Mouse (Mus musculus): ENCODE measurements at regions not wholly inside any gene's neighbourhood (a gene's known extent, or its start where the extent isn't known, plus 50 kb on each side); places are given as distances from the start of the nearest gene placed in this dataset.
"Not testable (repeated sequence)": the region's sequence is repeated elsewhere in the genome, so short reads cannot be mapped to it uniquely, and the experiment has no call there.

DNA sequence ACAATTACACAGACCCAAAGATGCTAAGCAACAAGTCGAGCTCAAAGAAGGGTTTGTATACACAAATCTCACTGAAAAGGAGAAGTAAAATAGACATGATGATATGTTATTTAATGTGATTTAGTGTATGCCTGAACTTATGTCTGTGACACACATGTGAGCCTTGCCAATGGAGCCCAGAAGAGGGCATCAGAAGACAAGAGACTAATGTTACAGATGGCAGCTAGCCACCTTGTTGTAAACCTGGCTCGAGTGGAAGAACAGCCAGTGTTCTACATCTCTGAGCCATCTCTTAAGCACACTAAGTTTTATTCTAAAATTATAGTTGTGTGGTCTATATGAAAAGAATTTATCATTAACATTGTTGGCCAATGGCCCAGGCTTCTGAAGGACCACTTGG lies 943.7 kb upstream of the Prmt6 start:
- no peak for ATAC-seq (replicated peaks; ENCODE audit: poor library complexity)

DNA sequence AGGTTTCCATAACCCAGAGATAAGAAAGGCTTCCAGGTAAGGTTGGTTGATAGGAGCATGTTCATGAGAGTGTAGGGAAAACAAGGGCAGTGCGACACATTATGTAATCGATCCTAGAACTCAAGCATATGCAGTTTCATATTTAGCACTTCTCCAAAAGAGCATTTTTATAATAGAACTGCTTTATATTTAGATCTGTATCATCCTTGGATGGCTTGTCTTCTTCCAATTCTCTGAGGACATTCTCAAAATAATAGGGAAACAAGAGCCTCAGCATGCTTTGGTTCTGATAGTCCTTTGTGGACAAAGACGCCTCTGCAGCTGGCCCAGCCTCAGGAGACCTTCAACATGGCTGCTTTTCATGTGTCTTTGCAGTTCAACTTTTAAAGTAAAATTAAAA lies 915.9 kb upstream of the Prmt6 start:
- ATAC-seq (replicated peaks; ENCODE audit: poor library complexity): no peak

DNA sequence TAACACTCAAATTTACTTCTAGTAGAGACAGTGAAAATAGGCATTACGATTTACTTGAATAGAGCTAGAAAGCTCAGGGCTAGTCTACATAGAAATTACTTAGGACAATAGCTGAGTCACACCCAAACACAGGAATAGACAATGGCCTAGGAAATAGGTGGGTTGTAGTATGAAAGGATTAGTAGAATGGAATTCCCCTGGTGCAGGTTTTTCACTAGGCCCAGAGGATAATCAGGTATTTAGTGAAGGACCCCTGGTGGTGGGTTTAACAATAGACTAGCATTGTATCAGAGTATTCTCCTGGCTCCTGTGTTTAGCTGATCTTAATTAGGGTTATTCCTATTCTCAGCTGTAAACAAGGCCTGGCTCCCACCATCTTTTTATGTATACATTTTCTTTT lies 890.4 kb upstream of the Prmt6 start:
- not testable (repeated sequence) for ATAC-seq (replicated peaks; ENCODE audit: poor library complexity)

- ATAC-seq (replicated peaks; ENCODE audit: poor library complexity): no peak
Observed at GRCm38 (mm10) chr3:111108982-111109381, 858.2 kb upstream of the Prmt6 start.

- no peak for ATAC-seq (replicated peaks; ENCODE audit: poor library complexity)
Observed at GRCm38 (mm10) chr3:111102646-111103045, 851.8 kb upstream of the Prmt6 start.

- ATAC-seq (replicated peaks; ENCODE audit: poor library complexity): no peak
Observed at GRCm38 (mm10) chr3:111074311-111074710, 823.5 kb upstream of the Prmt6 start.

DNA sequence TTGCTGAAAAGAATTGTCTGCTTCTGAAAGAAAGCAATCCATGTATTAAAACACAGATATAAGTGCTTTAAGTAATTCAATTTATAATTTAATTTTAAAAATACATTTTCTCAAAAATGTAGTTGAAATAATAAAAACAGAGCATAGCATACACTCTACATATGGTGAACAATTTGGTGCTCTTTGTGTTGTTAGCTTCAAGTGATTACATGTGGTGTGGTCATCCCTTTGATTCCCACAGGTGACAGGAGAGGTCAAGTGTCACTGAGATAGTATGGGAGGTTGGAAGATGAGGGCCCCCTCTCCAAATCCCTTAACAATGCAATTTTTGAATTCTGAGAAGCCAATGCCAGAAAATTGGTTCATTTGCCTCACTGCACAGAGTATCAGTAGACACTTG lies 819.5 kb upstream of the Prmt6 start:
- ATAC-seq (replicated peaks; ENCODE audit: poor library complexity): no peak

GRCm38 (mm10) chr3:111069843-111070242 lies 819.0 kb upstream of the Prmt6 start:
- no peak for ATAC-seq (replicated peaks; ENCODE audit: poor library complexity)

DNA sequence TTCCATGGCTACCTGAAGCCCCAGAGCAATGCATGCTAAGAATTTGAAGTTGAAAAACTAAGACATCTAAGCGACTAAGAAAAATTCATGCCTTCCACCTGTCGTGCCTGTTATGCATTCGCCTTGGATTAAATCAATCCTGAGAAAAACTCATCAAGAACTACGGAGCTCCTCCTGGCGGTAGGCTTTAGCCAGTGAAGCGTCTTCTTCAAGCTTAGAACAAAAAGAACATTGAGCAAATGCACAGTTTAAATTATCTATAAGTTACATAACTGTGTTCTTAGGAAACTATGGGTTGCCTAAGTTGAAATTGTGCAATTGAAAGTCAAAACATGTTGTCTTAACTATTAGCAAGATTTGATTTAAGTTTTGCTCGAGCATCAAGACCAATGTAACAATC lies 818.4 kb upstream of the Prmt6 start:
- 0 out of 2 replicates have a peak, but pooled peaks have one; percentile 37 for ATAC-seq (replicated peaks; ENCODE audit: poor library complexity)

DNA sequence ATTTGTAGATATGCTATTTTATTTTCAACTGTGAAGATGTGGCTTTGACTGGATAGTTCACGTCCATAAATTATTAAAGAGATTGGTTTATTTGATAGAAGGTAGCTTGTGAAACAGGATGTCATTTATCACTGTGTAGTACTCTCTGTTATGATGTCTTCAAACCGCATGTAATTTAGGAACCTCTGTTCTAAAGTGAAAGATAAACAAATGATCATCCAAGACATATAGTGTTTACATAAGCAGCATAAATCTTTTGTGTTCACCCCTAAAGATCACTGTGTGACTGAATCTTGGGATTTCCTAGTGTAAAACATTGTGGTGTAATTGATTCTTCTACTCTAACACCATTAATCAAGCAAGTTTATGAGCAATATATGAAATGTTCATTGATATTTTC lies 798.8 kb upstream of the Prmt6 start:
- no peak for ATAC-seq (replicated peaks; ENCODE audit: poor library complexity)
